Mouse (Mus musculus) ES-Bruce4 (cell line): ENCODE measurements around the gene Afmid.

Experiments
- CTCF ChIP-seq: IDR thresholded peaks from one replicate; pipeline ENCODE4 v1.8.1; 2011; ENCODE audit warnings: low read depth, low read length
- EP300 ChIP-seq: IDR thresholded peaks from 2 replicates; pipeline ENCODE4 v1.6.1; 2011; ENCODE audit warnings: low read depth, low read length; ENCODE audit not compliant: insufficient read depth
- POLR2A ChIP-seq: IDR thresholded peaks from one replicate; pipeline ENCODE4 v1.8.1; 2011; ENCODE audit warnings: low read length; ENCODE audit not compliant: insufficient read depth

DNA sequence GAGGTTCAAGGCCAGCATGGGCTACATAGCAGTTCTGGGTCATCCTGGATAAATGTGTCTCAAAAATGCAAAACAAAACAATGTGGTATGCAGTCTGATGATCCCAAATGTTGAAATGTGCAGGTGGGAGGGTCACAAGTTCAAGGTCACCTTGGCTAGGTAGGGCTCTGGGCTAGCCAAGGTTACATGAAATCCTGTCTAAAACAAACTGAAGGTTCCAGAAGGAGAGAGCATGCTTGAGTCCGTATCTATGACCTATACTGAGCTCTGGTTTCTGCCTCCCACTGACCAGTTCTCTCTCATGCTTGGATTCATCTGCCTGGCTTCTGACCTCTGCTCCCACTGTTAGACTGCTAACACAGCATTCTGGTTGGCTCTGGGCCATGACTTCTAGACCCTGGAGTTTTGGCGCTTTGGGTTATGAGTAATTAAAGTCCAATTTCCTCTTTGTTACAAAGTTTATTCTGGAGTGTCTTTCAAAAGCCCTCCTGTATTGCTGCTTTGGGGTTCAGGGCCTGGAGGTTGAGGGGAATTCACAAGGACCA, 4.0 kb downstream of the Afmid start:
- TF ChIP-seq POLR2A (no peak), CTCF (no peak), EP300 (no peak)
